Mouse (Mus musculus) cerebellum, adult 2 months (tissue): ENCODE data around the gene Lsm7.

Experiments
- CTCF ChIP-seq: fragments of 200-500 bp; IDR thresholded peaks from 2 replicates; pipeline ENCODE4 v1.5.1; 2011; ENCODE audit warnings: low read depth, mild to moderate bottlenecking, control low read depth, low read length, moderate library complexity, borderline replicate concordance; ENCODE audit not compliant: insufficient read depth
- POLR2A ChIP-seq: fragments of 200-500 bp; IDR thresholded peaks from 2 replicates; pipeline ENCODE4 v1.6.1; 2011; ENCODE audit warnings: low read length, control low read depth, borderline replicate concordance; ENCODE audit not compliant: insufficient read depth

DNA sequence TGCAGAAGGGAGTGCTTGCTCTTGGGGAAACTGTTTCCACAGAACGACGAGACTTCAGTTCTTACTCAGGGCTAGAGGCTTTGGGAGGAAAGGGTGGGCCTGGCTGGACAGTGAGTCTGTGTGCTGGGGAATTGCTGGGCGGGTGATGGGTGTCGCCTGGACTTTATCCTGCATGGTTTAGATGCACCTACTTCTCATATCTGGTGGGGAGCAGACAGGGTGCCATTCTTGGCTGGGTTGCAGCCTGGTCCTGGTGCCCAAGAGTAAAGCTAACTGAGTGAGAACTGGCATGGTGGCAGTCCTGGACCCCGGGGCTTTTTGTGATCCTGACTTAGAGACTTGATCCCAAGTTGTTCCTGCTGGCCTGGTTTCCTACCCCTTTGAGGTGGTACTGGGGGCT is 1.9 kb upstream of the Lsm7 start:
- TF ChIP-seq POLR2A (no peak), CTCF (no peak)
